Mouse (Mus musculus) kidney, postnatal 4 days (tissue): ENCODE measurements around the gene Riiad1.

ENCODE experiments used
- DNase-seq, 2 experiments: peaks; one replicate each; pipeline ENCODE4 v3.0.0; 2021; ENCODE audit warnings: mixed read lengths in 2 of 2

The Riiad1 gene

GRCm38 (mm10) chr3:94480291-94480884 lies at the start of gene Riiad1:
Riiad1 (minus strand) TSS chr3:94480341.
- peak in 1 of 2 experiments; percentile 36 for DNase-seq

- no peak for DNase-seq
Measured at GRCm38 (mm10) chr3:94526731-94527130, 46.6 kb upstream of the Riiad1 start.

- DNase-seq = peak in 1 of 2 experiments; percentile 20
Measured at GRCm38 (mm10) chr3:94506664-94507063, 26.5 kb upstream of the Riiad1 start.

- peak; percentile 36 to 46 for DNase-seq
Measured at GRCm38 (mm10) chr3:94502243-94502642, 22.1 kb upstream of the Riiad1 start.

- no peak for DNase-seq
Measured at GRCm38 (mm10) chr3:94497162-94497561, 17.0 kb upstream of the Riiad1 start.

- DNase-seq = no peak
Measured at GRCm38 (mm10) chr3:94487581-94487980, 7.4 kb upstream of the Riiad1 start.

- no peak for DNase-seq
Measured at GRCm38 (mm10) chr3:94485922-94486321, 5.8 kb upstream of the Riiad1 start.

- peak; percentile 56 to 57 for DNase-seq
Measured at GRCm38 (mm10) chr3:94483790-94484439, 3.8 kb upstream of the Riiad1 start.

GRCm38 (mm10) chr3:94482764-94483385 lies 2.7 kb upstream of the Riiad1 start:
- no peak for DNase-seq

GRCm38 (mm10) chr3:94481429-94481828 lies 1.3 kb upstream of the Riiad1 start:
- no peak for DNase-seq

- DNase-seq = peak; percentile 70 to 73
Measured at GRCm38 (mm10) chr3:94479564-94479963, 577 bp downstream of the Riiad1 start.

- no peak for DNase-seq
Measured at GRCm38 (mm10) chr3:94478591-94479169, 1.5 kb downstream of the Riiad1 start.

- DNase-seq = peak; percentile 55 to 62
Measured at GRCm38 (mm10) chr3:94477981-94478422, 2.1 kb downstream of the Riiad1 start, which contains the start of gene Celf3. Celf3 (plus strand) TSS chr3:94478295.

- DNase-seq = no peak
Measured at GRCm38 (mm10) chr3:94477444-94477843, 2.7 kb downstream of the Riiad1 start.

- peak in 1 of 2 experiments; percentile 35 for DNase-seq
Measured at GRCm38 (mm10) chr3:94476301-94477035, 3.7 kb downstream of the Riiad1 start.

GRCm38 (mm10) chr3:94473567-94474232 lies 6.4 kb downstream of the Riiad1 start:
- DNase-seq = no peak

GRCm38 (mm10) chr3:94473115-94473505 lies 7.0 kb downstream of the Riiad1 start:
- no peak for DNase-seq

- peak; percentile 47 to 59 for DNase-seq
Measured at GRCm38 (mm10) chr3:94472447-94473114, 7.6 kb downstream of the Riiad1 start.

GRCm38 (mm10) chr3:94468931-94469330 lies 11.2 kb downstream of the Riiad1 start:
- DNase-seq = no peak

GRCm38 (mm10) chr3:94465632-94466430 lies 14.3 kb downstream of the Riiad1 start:
- DNase-seq = no peak
